Mouse (Mus musculus): ENCODE results near the gene Tshz2. TPM values are rescaled to one million over a fixed set of nuclear protein-coding genes. Genes with fewer than 3 reads are reported as not detected.

Gene Tshz2
- polyA plus RNA-seq, 1 experiment = not detected

GRCm38 (mm10) chr2:169649262-169649885 lies 16.6 kb downstream of the Tshz2 start:
- Histone ChIP-seq H3K36me3 (ENCODE audit: control insufficient read depth, insufficient read depth) (no peaks in the 10 kb centered on the region), H3K27me3 (ENCODE audit: control insufficient read depth, insufficient read depth, insufficient read length) (no peaks in the 10 kb centered on the region), H3K79me3 (ENCODE audit: low read depth) (no peaks in the 10 kb centered on the region), H3ac (ENCODE audit: control insufficient read depth, insufficient read length, low read depth) (no peak overlapping the region), H3K4me3 (ENCODE audit: insufficient read depth, poor library complexity, severe bottlenecking) (no peak overlapping the region), H3K79me2 (ENCODE audit: control insufficient read depth, insufficient read depth) (no peaks in the 10 kb centered on the region)
- no peak for TF ChIP-seq MYOD1 (IDR thresholded peaks at IDR 0.05; ENCODE audit: control insufficient read depth, insufficient read length, low read depth)
- TF ChIP-seq MAX (IDR thresholded peaks at IDR 0.05) = no peak
- no peak for TF ChIP-seq CTCF (IDR thresholded peaks at IDR 0.05; ENCODE audit: control insufficient read depth, insufficient read depth, insufficient read length)
- no peak for TF ChIP-seq MYOG (IDR thresholded peaks at IDR 0.05; ENCODE audit: control insufficient read depth, extremely low read depth, insufficient read length)
- no peak for TF ChIP-seq CEBPB (IDR thresholded peaks at IDR 0.05; ENCODE audit: low read depth)
- TF ChIP-seq FOSL1 (IDR thresholded peaks at IDR 0.05; ENCODE audit: insufficient read depth, low read length, poor library complexity, severe bottlenecking) = no peak
- TF ChIP-seq USF1 (IDR thresholded peaks at IDR 0.05; ENCODE audit: low read depth) = no peak

- TF ChIP-seq MYOD1 (IDR thresholded peaks at IDR 0.05; ENCODE audit: control insufficient read depth, insufficient read length, low read depth) = no peak
- no peak for TF ChIP-seq USF1 (IDR thresholded peaks at IDR 0.05; ENCODE audit: low read depth)
- TF ChIP-seq FOSL1 (IDR thresholded peaks at IDR 0.05; ENCODE audit: insufficient read depth, low read length, poor library complexity, severe bottlenecking) = no peak
- TF ChIP-seq CEBPB (IDR thresholded peaks at IDR 0.05; ENCODE audit: low read depth) = no peak
- TF ChIP-seq MAX (IDR thresholded peaks at IDR 0.05) = no peak
- no peak for TF ChIP-seq CTCF (IDR thresholded peaks at IDR 0.05; ENCODE audit: control insufficient read depth, insufficient read depth, insufficient read length)
- no peak for TF ChIP-seq MYOG (IDR thresholded peaks at IDR 0.05; ENCODE audit: control insufficient read depth, extremely low read depth, insufficient read length)
- H3K27me3 ChIP-seq (ENCODE audit: control insufficient read depth, insufficient read depth, insufficient read length) = no peaks in the 10 kb centered on the region
- H3K4me3 ChIP-seq (ENCODE audit: insufficient read depth, poor library complexity, severe bottlenecking) = no peak overlapping the region
- no peaks in the 10 kb centered on the region for H3K36me3 ChIP-seq (ENCODE audit: control insufficient read depth, insufficient read depth)
- H3ac ChIP-seq (ENCODE audit: control insufficient read depth, insufficient read length, low read depth) = no peak overlapping the region
- H3K79me3 ChIP-seq (ENCODE audit: low read depth) = no peaks in the 10 kb centered on the region
- H3K79me2 ChIP-seq (ENCODE audit: control insufficient read depth, insufficient read depth) = no peaks in the 10 kb centered on the region
Observed at GRCm38 (mm10) chr2:169653282-169653681, 20.5 kb downstream of the Tshz2 start.

GRCm38 (mm10) chr2:169663792-169664191 lies 31.0 kb downstream of the Tshz2 start:
- no peaks in the 10 kb centered on the region for H3K79me2 ChIP-seq (ENCODE audit: control insufficient read depth, insufficient read depth)
- H3K79me3 ChIP-seq (ENCODE audit: low read depth) = no peaks in the 10 kb centered on the region
- H3K27me3 ChIP-seq (ENCODE audit: control insufficient read depth, insufficient read depth, insufficient read length) = no peaks in the 10 kb centered on the region
- no peaks in the 10 kb centered on the region for H3K36me3 ChIP-seq (ENCODE audit: control insufficient read depth, insufficient read depth)
- no peak overlapping the region for H3ac ChIP-seq (ENCODE audit: control insufficient read depth, insufficient read length, low read depth)
- TF ChIP-seq USF1 (IDR thresholded peaks at IDR 0.05; ENCODE audit: low read depth) (no peak), MAX (IDR thresholded peaks at IDR 0.05) (no peak), MYOD1 (IDR thresholded peaks at IDR 0.05; ENCODE audit: control insufficient read depth, insufficient read length, low read depth) (no peak), CTCF (IDR thresholded peaks at IDR 0.05; ENCODE audit: control insufficient read depth, insufficient read depth, insufficient read length) (no peak), FOSL1 (IDR thresholded peaks at IDR 0.05; ENCODE audit: insufficient read depth, low read length, poor library complexity, severe bottlenecking) (no peak), CEBPB (IDR thresholded peaks at IDR 0.05; ENCODE audit: low read depth) (no peak), MYOG (IDR thresholded peaks at IDR 0.05; ENCODE audit: control insufficient read depth, extremely low read depth, insufficient read length) (no peak)
- H3K4me3 ChIP-seq (ENCODE audit: insufficient read depth, poor library complexity, severe bottlenecking) = no peak overlapping the region

DNA sequence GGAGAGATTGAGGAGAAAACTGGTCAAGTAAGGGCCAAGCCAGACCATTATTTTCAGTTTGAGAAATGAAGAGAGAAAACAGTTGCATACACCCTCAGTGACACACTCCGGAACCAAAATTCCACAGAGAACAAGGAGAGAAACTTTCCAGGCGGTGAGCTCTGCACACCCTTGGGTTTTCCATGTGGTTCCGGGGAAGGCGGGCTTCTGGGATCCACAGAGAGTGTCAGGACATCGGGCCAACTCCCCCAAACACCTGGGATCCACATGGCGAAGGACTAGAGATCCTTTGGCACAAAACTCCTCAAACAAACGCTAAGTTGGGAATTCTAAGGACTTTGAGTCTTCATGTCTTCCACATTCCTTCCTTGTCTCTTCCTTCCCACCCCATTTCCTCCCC lies 38.5 kb downstream of the Tshz2 start:
- Histone ChIP-seq H3K36me3 (ENCODE audit: control insufficient read depth, insufficient read depth) (no peaks in the 10 kb centered on the region), H3ac (ENCODE audit: control insufficient read depth, insufficient read length, low read depth) (no peak overlapping the region), H3K4me3 (ENCODE audit: insufficient read depth, poor library complexity, severe bottlenecking) (no peak overlapping the region), H3K79me3 (ENCODE audit: low read depth) (no peaks in the 10 kb centered on the region), H3K27me3 (ENCODE audit: control insufficient read depth, insufficient read depth, insufficient read length) (no peaks in the 10 kb centered on the region), H3K79me2 (ENCODE audit: control insufficient read depth, insufficient read depth) (no peaks in the 10 kb centered on the region)
- TF ChIP-seq USF1 (IDR thresholded peaks at IDR 0.05; ENCODE audit: low read depth) (no peak), FOSL1 (IDR thresholded peaks at IDR 0.05; ENCODE audit: insufficient read depth, low read length, poor library complexity, severe bottlenecking) (no peak)

DNA sequence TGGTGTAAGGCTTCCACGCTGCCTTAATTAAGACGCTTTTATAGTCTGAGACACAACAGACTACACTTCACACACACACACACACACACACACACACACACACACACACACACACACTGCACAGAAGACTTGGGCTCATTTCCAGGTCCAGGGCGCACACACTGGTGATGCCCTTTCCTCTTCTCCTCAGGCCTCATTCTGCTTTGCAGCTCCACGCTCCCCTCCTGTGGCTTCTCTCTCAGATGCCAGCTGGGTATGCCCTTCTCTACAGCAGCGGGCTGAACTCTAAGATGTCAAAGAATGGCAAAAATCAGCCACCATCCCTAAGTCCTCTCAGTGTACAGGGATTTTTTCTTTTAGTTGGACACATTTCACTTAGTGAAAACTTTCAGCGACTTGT lies 41.0 kb downstream of the Tshz2 start:
- Histone ChIP-seq H3K27me3 (ENCODE audit: control insufficient read depth, insufficient read depth, insufficient read length) (no peaks in the 10 kb centered on the region), H3K36me3 (ENCODE audit: control insufficient read depth, insufficient read depth) (no peaks in the 10 kb centered on the region), H3K4me3 (ENCODE audit: insufficient read depth, poor library complexity, severe bottlenecking) (no peak overlapping the region), H3K79me3 (ENCODE audit: low read depth) (no peaks in the 10 kb centered on the region), H3K79me2 (ENCODE audit: control insufficient read depth, insufficient read depth) (no peaks in the 10 kb centered on the region), H3ac (ENCODE audit: control insufficient read depth, insufficient read length, low read depth) (no peak overlapping the region)
- TF ChIP-seq MYOG (IDR thresholded peaks at IDR 0.05; ENCODE audit: control insufficient read depth, extremely low read depth, insufficient read length) (no peak), CTCF (IDR thresholded peaks at IDR 0.05; ENCODE audit: control insufficient read depth, insufficient read depth, insufficient read length) (no peak), MAX (IDR thresholded peaks at IDR 0.05) (no peak), CEBPB (IDR thresholded peaks at IDR 0.05; ENCODE audit: low read depth) (no peak), FOSL1 (IDR thresholded peaks at IDR 0.05; ENCODE audit: insufficient read depth, low read length, poor library complexity, severe bottlenecking) (no peak), USF1 (IDR thresholded peaks at IDR 0.05; ENCODE audit: low read depth) (no peak), MYOD1 (IDR thresholded peaks at IDR 0.05; ENCODE audit: control insufficient read depth, insufficient read length, low read depth) (no peak)

GRCm38 (mm10) chr2:169674209-169674608 lies 41.4 kb downstream of the Tshz2 start:
- no peaks in the 10 kb centered on the region for H3K79me3 ChIP-seq (ENCODE audit: low read depth)
- H3K79me2 ChIP-seq (ENCODE audit: control insufficient read depth, insufficient read depth) = no peaks in the 10 kb centered on the region
- TF ChIP-seq USF1 (IDR thresholded peaks at IDR 0.05; ENCODE audit: low read depth) (no peak), MYOD1 (IDR thresholded peaks at IDR 0.05; ENCODE audit: control insufficient read depth, insufficient read length, low read depth) (no peak), CTCF (IDR thresholded peaks at IDR 0.05; ENCODE audit: control insufficient read depth, insufficient read depth, insufficient read length) (no peak), FOSL1 (IDR thresholded peaks at IDR 0.05; ENCODE audit: insufficient read depth, low read length, poor library complexity, severe bottlenecking) (no peak), MAX (IDR thresholded peaks at IDR 0.05) (no peak), MYOG (IDR thresholded peaks at IDR 0.05; ENCODE audit: control insufficient read depth, extremely low read depth, insufficient read length) (no peak), CEBPB (IDR thresholded peaks at IDR 0.05; ENCODE audit: low read depth) (no peak)
- no peak overlapping the region for H3K4me3 ChIP-seq (ENCODE audit: insufficient read depth, poor library complexity, severe bottlenecking)
- H3K36me3 ChIP-seq (ENCODE audit: control insufficient read depth, insufficient read depth) = no peaks in the 10 kb centered on the region
- H3K27me3 ChIP-seq (ENCODE audit: control insufficient read depth, insufficient read depth, insufficient read length) = no peaks in the 10 kb centered on the region
- H3ac ChIP-seq (ENCODE audit: control insufficient read depth, insufficient read length, low read depth) = no peak overlapping the region
